Mouse (Mus musculus) ES-Bruce4 (cell line): Measurements from ENCODE around the gene Hist1h2ah.

Experiments used
- CTCF ChIP-seq: IDR thresholded peaks from one replicate; pipeline ENCODE4 v1.8.1; 2011; ENCODE audit warnings: low read depth, low read length
- POLR2A ChIP-seq: IDR thresholded peaks from one replicate; pipeline ENCODE4 v1.8.1; 2011; ENCODE audit warnings: low read length; ENCODE audit not compliant: insufficient read depth

DNA sequence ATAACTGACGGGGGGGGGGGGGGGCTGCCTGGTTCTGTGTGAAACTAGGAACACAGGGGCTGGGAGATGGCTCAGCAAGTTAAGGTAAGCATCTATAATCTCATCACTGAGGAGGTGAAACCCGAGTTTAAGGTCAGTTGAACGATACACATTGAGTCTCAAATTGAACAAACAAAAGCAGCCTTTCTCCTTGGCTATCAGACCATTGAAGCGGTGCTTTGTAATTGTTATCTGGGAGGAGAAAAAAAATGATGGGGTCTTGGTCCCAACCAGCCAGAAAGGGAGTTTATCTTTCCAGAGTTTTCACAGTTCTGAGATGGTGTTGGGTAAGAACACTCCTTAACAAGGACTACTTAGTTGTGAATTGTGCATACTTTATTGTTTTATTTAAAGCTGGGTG, 37.5 kb downstream of the Hist1h2ah start:
- TF ChIP-seq CTCF (no peak), POLR2A (no peak)
